Mouse (Mus musculus) ZHBTc4 (cell line): ENCODE measurements at regions not wholly inside any gene's neighbourhood (a gene's known extent, or its start where the extent isn't known, plus 50 kb on each side); places are given as distances from the start of the nearest gene placed in this dataset.

ENCODE experiments used
- DNase-seq: peaks from one replicate; pipeline ENCODE4 v3.0.0-alpha.2; 2011; ENCODE audit warnings: low read depth, low spot score

DNA sequence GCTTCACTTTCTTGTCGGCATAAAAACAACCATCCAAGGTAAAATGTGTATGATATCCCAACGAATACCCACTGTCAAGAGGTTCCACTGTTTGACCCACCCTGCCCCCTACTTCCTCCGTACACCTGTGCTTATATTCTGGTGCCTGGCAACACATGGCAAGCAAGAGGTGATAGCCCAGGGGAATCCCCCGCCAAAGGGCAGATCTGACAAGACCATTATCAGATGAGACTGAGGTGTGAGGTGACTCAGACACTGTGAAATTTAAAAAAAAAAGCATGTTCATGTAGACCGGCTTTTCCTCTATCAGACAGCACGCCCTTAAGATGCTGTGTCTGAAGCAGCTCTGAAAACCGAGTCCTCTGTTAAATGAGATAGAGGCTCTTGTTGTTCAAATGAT is 89.4 kb upstream of the Bach2 start:
- no peak for DNase-seq

GRCm38 (mm10) chr4:32153356-32153755 is 85.2 kb upstream of the Bach2 start:
- peak; percentile 70 for DNase-seq

DNA sequence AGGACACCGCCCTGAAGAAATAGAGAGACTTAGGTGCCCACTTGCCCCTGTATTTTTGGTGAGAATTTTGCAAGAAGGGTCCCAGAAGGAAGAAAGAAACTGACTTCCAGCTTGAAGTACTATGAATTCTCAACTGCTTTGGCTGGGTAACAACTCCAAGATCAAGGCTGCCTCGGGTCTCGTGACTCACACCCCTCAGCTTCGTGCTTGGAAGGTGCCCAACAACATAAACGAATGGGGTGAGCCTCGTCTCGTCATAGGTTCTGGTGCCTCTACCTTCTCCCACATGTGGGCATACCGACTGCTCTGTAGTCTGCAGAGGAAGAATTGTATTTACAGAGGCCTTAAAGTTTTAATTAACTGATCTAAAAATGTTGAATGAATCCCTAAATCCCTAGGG is 81.6 kb upstream of the Bach2 start:
- DNase-seq, result no peak

GRCm38 (mm10) chr4:32158451-32158850 is 80.2 kb upstream of the Bach2 start:
- peak; percentile 49 for DNase-seq

- peak; percentile 39 for DNase-seq
Observed at GRCm38 (mm10) chr4:32158886-32159285, 79.7 kb upstream of the Bach2 start.

- peak; percentile 84 for DNase-seq
Observed at GRCm38 (mm10) chr4:32160815-32161214, 77.8 kb upstream of the Bach2 start.

- no peak for DNase-seq
Observed at GRCm38 (mm10) chr4:32161871-32162656, 76.5 kb upstream of the Bach2 start.

DNA sequence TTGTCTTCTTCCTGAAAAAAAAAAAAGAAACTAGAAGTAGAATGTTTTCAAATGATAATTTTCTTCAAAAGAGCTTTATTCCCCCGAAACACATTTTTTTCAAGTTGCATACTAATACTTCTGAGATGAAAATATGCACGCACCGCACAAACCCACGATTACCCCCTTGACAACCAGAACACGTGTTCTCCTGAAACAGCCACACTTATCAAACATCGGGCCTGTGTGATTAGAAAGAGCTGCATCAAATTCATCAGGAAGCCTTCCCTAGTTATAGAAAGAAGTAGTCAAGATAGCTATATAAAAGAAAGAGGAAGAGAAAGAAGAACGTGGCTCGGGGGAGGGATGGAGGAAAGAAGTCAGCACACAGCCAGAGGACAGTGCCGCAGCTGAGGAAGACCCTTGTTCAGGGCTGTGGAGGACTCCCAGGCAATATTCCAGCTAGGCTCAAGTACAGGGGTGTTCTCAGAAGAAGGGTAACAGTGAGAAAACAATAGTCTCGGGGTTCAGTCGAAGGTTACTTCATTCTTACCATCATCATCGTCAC is 75.8 kb upstream of the Bach2 start:
- no peak for DNase-seq

GRCm38 (mm10) chr4:32164081-32164641 is 74.4 kb upstream of the Bach2 start:
- no peak for DNase-seq

DNA sequence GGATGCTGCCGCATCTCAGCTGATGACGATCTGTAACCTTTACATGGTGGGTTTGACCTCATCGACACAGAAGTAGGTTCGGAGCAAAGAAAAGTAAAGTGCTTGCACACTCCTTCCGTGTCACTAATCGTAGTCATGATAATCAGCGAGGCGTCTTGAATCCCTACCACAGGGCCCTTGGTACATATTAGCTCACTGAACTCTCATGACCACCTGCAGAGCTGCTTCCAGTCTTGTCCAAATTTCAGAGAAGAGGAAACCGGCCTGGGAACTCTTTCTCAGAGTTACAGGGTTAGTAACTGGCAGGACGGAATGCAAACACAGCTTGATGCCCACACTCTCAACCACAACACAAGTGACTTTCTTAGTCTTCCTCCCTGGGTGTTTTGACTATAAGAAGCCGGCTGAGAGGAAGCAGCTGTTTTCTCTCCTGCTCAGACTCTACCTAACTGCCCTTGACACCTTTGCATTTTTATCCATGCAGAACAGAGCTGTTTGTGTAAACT is 73.8 kb upstream of the Bach2 start:
- DNase-seq, result no peak

- no peak for DNase-seq
Observed at GRCm38 (mm10) chr4:32165918-32166528, 72.6 kb upstream of the Bach2 start.

DNA sequence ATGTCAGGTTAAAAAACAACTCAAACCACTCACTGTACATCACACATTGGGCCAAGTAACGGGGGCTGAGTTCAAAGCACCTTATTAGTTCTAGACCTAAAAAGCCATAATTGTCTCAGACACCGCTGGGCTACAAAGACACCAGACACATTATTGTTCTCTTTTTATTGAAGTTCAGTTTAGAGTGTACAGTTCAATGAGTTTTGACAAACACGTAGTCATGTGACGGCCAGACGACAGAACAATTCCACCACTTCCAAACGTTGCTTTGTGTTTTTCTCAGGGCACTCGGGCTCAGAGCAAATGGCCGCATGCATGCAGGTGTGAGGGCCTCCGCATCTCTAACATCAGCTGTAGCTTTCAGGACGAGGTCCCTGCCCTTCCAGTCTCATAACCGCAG is 71.5 kb upstream of the Bach2 start:
- no peak for DNase-seq

- no peak for DNase-seq
Observed at GRCm38 (mm10) chr4:32170106-32170459, 68.5 kb upstream of the Bach2 start.

DNA sequence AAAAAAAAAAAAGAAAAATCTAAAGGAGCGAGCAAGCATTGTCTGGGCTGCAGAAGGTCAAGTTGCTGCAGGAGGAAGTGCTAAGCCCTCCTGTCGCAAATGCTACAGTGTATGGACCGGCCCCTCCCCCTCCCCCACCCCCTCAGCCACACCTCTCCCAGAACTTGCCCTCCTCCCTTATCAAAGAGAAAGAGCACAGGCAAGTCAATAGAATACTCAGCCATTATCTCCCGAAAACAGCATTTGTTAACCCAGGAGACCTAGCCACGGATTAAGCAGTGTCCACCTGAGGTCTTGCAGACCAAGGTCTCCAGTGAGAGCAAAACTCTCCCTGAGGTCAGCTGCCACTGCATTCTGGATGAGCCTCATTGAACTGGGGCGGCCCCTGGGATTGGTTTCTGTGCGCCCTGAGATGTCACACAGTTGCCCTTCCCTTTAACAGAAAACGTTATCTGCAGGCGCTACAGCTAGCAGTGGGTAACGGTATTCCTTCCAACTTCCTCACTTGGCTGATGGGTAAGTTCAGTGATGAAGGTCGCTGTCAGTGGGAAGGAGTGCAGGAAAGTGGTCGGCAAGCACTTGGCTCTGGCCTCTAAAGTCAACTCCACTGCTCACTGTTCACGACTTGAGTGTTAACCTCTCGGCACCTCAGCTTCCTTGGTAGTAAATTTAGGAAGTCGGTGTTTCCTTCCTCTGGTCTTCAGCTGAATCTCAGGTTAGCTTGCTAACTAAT is 68.0 kb upstream of the Bach2 start:
- DNase-seq, result no peak

- no peak for DNase-seq
Observed at GRCm38 (mm10) chr4:32171291-32171690, 67.3 kb upstream of the Bach2 start.

GRCm38 (mm10) chr4:32172992-32173391 is 65.6 kb upstream of the Bach2 start:
- no peak for DNase-seq

GRCm38 (mm10) chr4:32174771-32175170 is 63.8 kb upstream of the Bach2 start:
- DNase-seq, result no peak

GRCm38 (mm10) chr4:32175231-32175630 is 63.4 kb upstream of the Bach2 start:
- DNase-seq, result no peak

DNA sequence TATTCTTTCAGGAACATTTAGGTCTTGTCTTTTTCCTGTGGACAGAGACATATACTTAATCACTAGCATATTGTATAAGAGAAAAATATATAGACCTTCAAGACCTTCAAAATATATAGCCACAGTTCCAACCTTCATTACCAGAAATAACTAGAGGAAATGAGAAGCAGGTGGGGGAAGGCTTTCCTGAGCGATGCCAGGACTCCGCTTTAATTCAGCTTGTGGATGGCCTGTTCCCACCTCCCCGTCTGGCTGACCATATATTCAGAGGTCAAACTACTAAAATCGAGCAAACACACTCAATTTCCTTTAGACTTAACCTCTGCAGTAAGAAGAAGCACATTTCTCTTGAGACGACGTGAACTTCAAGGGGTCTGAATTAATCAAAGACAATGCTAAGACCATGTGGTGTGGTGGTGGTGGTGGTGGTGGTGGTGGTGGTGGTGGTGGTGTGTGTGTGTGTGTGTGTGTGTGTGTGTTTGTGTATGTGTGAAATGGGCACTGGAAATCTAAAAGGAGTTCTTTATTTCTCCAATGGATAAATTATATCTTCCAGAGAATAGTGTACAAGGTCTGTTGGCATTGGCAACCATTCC is 62.7 kb upstream of the Bach2 start:
- DNase-seq, result peak; percentile 41

DNA sequence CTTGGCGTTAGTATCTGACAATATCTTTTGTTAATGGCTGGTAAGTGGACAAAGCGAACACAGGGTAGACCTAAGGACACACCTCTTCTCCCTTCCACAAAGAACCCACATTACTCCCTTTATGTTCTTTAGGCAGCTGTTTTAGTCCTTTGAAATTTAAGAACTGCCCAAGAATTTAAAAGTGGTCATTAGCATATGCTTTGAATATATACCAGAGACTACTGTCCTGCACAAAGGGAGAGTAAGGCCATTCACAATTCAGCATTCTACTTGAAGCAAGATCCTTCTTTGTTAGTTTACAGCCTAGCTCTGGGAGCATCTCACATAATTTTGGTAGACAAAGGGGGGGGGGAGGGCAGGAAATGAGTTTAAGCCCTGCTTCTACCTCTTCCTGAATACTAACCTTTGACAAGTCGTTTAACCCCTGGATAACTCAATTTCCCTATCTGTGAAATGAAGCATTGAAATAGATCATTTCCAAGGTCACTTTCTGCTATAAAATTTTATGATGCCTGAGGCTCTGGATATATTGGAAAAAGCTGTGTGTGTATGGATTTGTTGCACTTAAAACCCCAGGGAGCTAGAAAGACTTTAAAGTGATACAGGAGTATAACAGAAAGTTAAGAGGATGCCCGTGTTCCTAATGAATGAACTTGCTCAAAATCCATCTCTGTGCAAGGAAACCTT is 62.0 kb upstream of the Bach2 start:
- DNase-seq, result peak; percentile 94
